Mouse (Mus musculus): ENCODE results near the gene H6pd.

DNA sequence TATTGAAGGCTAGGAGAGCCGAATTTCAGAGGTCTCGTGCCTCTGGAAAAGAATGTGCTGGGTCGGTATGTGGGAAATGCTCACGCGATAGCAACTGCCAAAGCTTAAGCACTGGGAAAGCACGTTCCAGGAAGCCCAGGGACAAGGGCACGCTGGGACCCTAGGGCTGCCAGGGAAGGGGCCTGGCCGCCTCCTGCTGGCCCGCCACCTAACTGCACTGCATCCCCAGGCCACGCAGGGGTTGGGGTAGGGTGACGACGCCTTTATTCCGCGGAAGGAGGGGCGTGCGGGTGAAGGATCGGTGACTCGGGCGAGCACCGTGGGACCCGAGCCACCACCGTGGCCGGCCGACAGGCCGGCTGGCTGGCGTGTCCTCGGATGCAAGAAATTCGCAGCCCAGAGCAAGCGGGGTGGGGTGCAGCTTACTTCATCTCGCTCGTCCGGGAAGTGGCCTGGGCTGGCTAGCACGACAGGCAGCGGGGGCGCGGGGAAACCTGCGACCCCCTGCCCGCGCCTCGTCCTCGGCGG, 434 bp downstream of the H6pd start:
- TF ChIP-seq CTCF (IDR thresholded peaks at IDR 0.05; ENCODE audit: insufficient read depth, low read length) (peak; percentile 56), POLR2A (IDR thresholded peaks at IDR 0.05; ENCODE audit: borderline replicate concordance, extremely low read depth, low read depth, low read length) (peak; percentile 6; the same call in 1 of the 2 replicates)
